Comparison of ENCODE assay signal across 22 mouse cellular contexts in the genomic region with DNA sequence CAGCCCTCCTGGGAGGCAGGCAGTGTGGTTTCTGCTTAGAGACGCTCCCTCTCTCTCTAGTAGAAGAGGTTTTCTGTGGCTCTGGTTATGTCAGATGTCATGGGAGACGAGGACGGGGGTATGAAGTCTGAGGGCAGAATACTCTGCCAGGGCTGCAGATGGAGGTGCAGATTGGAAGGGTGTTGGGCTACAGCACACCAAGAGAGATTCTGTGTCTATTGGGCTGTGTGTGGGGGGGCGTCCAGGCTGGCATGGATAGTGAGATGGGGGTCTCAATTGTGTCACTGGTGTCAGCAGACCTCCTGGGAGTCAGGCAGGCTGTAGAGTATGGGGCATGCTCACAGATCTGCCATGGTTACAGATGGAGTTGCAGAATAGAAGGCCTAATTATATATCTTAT.
"Had no signal": no experiment of that assay in that cellular context is flagged by ENCODE, and none has a peak within 500 bp of the region (broad histone marks: within the 10 kb centered on the region; RNA-seq: fewer than 3 reads in every experiment).

No protein-coding gene starts in this region.

- DNase-seq: kidney, adult 2 months; kidney, postnatal 25 days; layer of hippocampus, postnatal 36 days; liver; lung, adult 18-20 months; lung, postnatal 10 days; lung, postnatal 36 days; right cerebral cortex, postnatal 14 days; spleen, adult 18-20 months; thymus, postnatal 25 days had no signal

- H3K9me3 ChIP-seq: limb, embryonic 10.5 days; lung, embryonic 15.5 days; midbrain, embryonic 10.5 days; midbrain, embryonic 13.5 days; stomach, embryonic 15.5 days had no signal

- H3K4me3 ChIP-seq: limb, embryonic 10.5 days; limb, embryonic 13.5 days; liver, embryonic 12.5 days; liver, embryonic 15.5 days; lung, embryonic 15.5 days; megakaryocyte, embryonic 14.5 days; midbrain, embryonic 10.5 days; midbrain, embryonic 13.5 days; stomach, embryonic 15.5 days had no signal

- H3K4me2 ChIP-seq: limb, embryonic 13.5 days; liver, embryonic 12.5 days; liver, embryonic 15.5 days; lung, embryonic 15.5 days; midbrain, embryonic 13.5 days; stomach, embryonic 15.5 days had no signal

- ATAC-seq: intestine, postnatal 0 days; liver, embryonic 12.5 days; midbrain, embryonic 13.5 days; midbrain, embryonic 16.5 days had no signal

- H3K27ac ChIP-seq: kidney, postnatal 0 days; limb, embryonic 10.5 days; limb, embryonic 13.5 days; liver, embryonic 12.5 days; liver, embryonic 15.5 days; lung, embryonic 15.5 days; midbrain, embryonic 10.5 days; midbrain, embryonic 13.5 days; stomach, embryonic 15.5 days had no signal

- H3K9ac ChIP-seq: limb, embryonic 13.5 days; liver, embryonic 12.5 days; liver, embryonic 15.5 days; lung, embryonic 15.5 days; midbrain, embryonic 13.5 days; stomach, embryonic 15.5 days had no signal

- H3K36me3 ChIP-seq: limb, embryonic 10.5 days; limb, embryonic 13.5 days; liver, embryonic 12.5 days; liver, embryonic 15.5 days; lung, embryonic 15.5 days; midbrain, embryonic 10.5 days; midbrain, embryonic 13.5 days; stomach, embryonic 15.5 days had no signal

- H3K4me1 ChIP-seq: limb, embryonic 10.5 days; limb, embryonic 13.5 days; liver, embryonic 12.5 days; liver, embryonic 15.5 days; lung, embryonic 15.5 days; megakaryocyte, embryonic 14.5 days; midbrain, embryonic 10.5 days; midbrain, embryonic 13.5 days; stomach, embryonic 15.5 days had no signal

- H3K27me3 ChIP-seq: limb, embryonic 13.5 days; liver, embryonic 12.5 days; liver, embryonic 15.5 days; lung, embryonic 15.5 days; megakaryocyte, embryonic 14.5 days; midbrain, embryonic 13.5 days; stomach, embryonic 15.5 days had no signal
